9 mouse cellular contexts compared by ENCODE assay signal in the genomic region with DNA sequence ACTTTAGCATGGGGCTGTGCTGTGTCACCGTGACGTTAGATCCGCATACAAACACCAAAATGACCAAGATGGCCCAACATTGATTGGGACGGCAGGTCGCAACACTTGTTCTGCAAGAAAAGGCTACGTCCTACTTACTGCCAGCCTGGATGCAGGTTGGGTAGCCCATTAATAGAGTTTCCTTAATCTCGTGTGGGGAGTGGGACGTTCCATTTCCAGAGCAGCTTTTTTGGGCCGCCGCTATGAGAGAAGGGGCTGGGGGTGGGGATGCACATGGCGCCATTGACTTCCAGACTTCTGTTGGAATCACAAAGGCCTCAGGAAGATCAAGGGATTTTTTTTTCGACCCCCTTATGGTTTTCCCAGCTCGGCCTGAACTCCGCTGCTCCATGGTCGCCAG. TPM values are rescaled to one million over a fixed set of nuclear protein-coding genes. Genes with fewer than 3 reads are reported as not detected.
DNase-seq lines count a peak whose midpoint lies in the region; ATAC-seq and TF ChIP-seq lines count a peak whose summit lies in the region.
"Had no signal": no experiment of that assay in that cellular context is flagged by ENCODE, and none has a peak within 500 bp of the region (broad histone marks: within the 10 kb centered on the region; RNA-seq: fewer than 3 reads in every experiment).

No protein-coding gene starts in this region.

- H3K27ac ChIP-seq in bone marrow macrophage, adult 2 months (ENCODE audit: insufficient read depth, low read depth, low read length) = no peak overlapping the region
- H3K27ac ChIP-seq in hindbrain, postnatal 0 days = no peak overlapping the region
- no peak overlapping the region for H3K27ac ChIP-seq in midbrain, embryonic 14.5 days (replicated peaks; ENCODE audit: low read depth, low read length)

- TF ChIP-seq POLR2A in bone marrow macrophage, adult 2 months (IDR thresholded peaks at IDR 0.05; ENCODE audit: borderline replicate concordance, low read depth, low read length) = no peak

- ATAC-seq in hindbrain, postnatal 0 days = no peak
- no peak for ATAC-seq in midbrain, embryonic 14.5 days (ENCODE audit: low FRiP score, low TSS enrichment)
- ATAC-seq in megakaryocyte-erythroid progenitor cell, adult 5-6 weeks (replicated peaks; ENCODE audit: low FRiP score, low TSS enrichment, poor library complexity, severe bottlenecking) = no peak
- no peak for ATAC-seq in cerebellum, adult (ENCODE audit: insufficient number of reproducible peaks, low FRiP score, low TSS enrichment)

- no peaks in the 10 kb centered on the region for H3K36me3 ChIP-seq in hindbrain, postnatal 0 days (ENCODE audit: insufficient read depth, low read length)
- no peaks in the 10 kb centered on the region for H3K36me3 ChIP-seq in midbrain, embryonic 14.5 days (ENCODE audit: control insufficient read depth, insufficient read depth, low read length)

- 9% methylated on average over 15 of the region's 15 CpGs for WGBS in hindbrain, postnatal 0 days
- 1% methylated on average over 15 of the region's 15 CpGs for WGBS in midbrain, embryonic 14.5 days

- H3K27me3 ChIP-seq in hindbrain, postnatal 0 days (ENCODE audit: insufficient read depth, low read length) = peaks cover 11% of the 10 kb centered on the region; the same call in 1 of the 2 replicates
- peaks cover 39% of the 10 kb centered on the region for H3K27me3 ChIP-seq in midbrain, embryonic 14.5 days (ENCODE audit: control insufficient read depth, insufficient read depth, low read length)

- peak overlapping the region; percentile 83 for H3K4me2 ChIP-seq in hindbrain, postnatal 0 days (ENCODE audit: low read depth, low read length)
- peak overlapping the region; percentile 100 for H3K4me2 ChIP-seq in midbrain, embryonic 14.5 days (ENCODE audit: low read length)

- peaks cover 11% of the 10 kb centered on the region for H3K4me1 ChIP-seq in bone marrow macrophage, adult 2 months (ENCODE audit: control insufficient read depth, insufficient read depth, low read length)
- H3K4me1 ChIP-seq in hindbrain, postnatal 0 days (ENCODE audit: insufficient read depth, low read length) = peaks cover 12% of the 10 kb centered on the region; the same call in 1 of the 2 replicates
- H3K4me1 ChIP-seq in midbrain, embryonic 14.5 days (ENCODE audit: control insufficient read depth, insufficient read depth, low read length) = peaks cover 39% of the 10 kb centered on the region

- no peak overlapping the region for H3K9ac ChIP-seq in hindbrain, postnatal 0 days (replicated peaks; ENCODE audit: low read length)
- peak overlapping the region; percentile 66; the same call in 1 of the 2 replicates for H3K9ac ChIP-seq in midbrain, embryonic 14.5 days (replicated peaks; ENCODE audit: low read length)

- TF ChIP-seq CTCF in bone marrow macrophage, adult 2 months (IDR thresholded peaks at IDR 0.05; ENCODE audit: low read depth, low read length) = no peak
- peak; percentile 7; the same call in 1 of the 2 replicates for TF ChIP-seq CTCF in hindbrain, postnatal 0 days (IDR thresholded peaks at IDR 0.05; ENCODE audit: low read depth)

- H3K4me3 ChIP-seq in bone marrow macrophage, adult 2 months (ENCODE audit: insufficient read depth, low read length) = peak overlapping the region; percentile 60
- H3K4me3 ChIP-seq in hindbrain, postnatal 0 days (ENCODE audit: low read length) = peak overlapping the region; percentile 54
- H3K4me3 ChIP-seq in midbrain, embryonic 14.5 days (replicated peaks; ENCODE audit: low read depth, low read length) = peak overlapping the region; percentile 64

- H3K9me3 ChIP-seq in hindbrain, postnatal 0 days (ENCODE audit: low read length) = no peaks in the 10 kb centered on the region
- no peaks in the 10 kb centered on the region for H3K9me3 ChIP-seq in midbrain, embryonic 14.5 days (ENCODE audit: control insufficient read depth, low read length)

- DNase-seq in heart, adult 11 months = peak; percentile 88
- no peak for DNase-seq in heart, adult 9 months (ENCODE audit: low spot score in 2 of 2)
- DNase-seq in hindbrain, postnatal 0 days (ENCODE audit: low spot score) = no peak
- peak; percentile 32 for DNase-seq in midbrain, embryonic 14.5 days
- DNase-seq in spleen, postnatal 14 days (ENCODE audit: low spot score in 2 of 2) = no peak
- DNase-seq: cerebellum, adult 11 months had no signal

RNA-seq across cellular contexts. Expression of a gene that starts 1.1 kb away (rescaled TPM):
- 56.4 and 60.5 TPM in 2 replicates for polyA plus RNA-seq in bone marrow macrophage, adult 2 months (2012; ENCODE audit: insufficient read depth, insufficient read length, missing spikeins)
- 11.3 and 15.9 TPM in 2 replicates for total RNA-seq in hindbrain, postnatal 0 days (2014; rRNA removed)
- polyA plus RNA-seq in hindbrain, postnatal 0 days (2015; fragmentation: Nextera tagmentation; extraction: Ambion mirVana) = 7.8 and 7.9 TPM in 2 replicates
- 8.7 and 13.3 TPM in 2 replicates for polyA plus RNA-seq in midbrain, embryonic 14.5 days (2014; fragmentation: Nextera tagmentation; extraction: Ambion mirVana)
- total RNA-seq in megakaryocyte-erythroid progenitor cell, adult 5-6 weeks (2014; fragmentation: Nextera tagmentation) = 22.5 and 31.0 TPM in 2 replicates
- 11.9 and 21.6 TPM in 2 replicates for total RNA-seq in megakaryocyte-erythroid progenitor cell, adult 5-6 weeks (2017)

Comparison
In these comparisons a context has a peak if more than half of its experiments do, and no peak if none do; other contexts are left out.
1. DNase-seq: peak in heart, adult 11 months (single experiment) and midbrain, embryonic 14.5 days (single experiment); none in heart, adult 9 months (0 of 2), hindbrain, postnatal 0 days (single experiment) and spleen, postnatal 14 days (0 of 2).
2. Peak in every context shown above with its lines, with median percentiles within 50 percentile points of each other: H3K4me3 ChIP-seq.